Mouse (Mus musculus) mouse embryonic stem cell (cell line): ENCODE results near the gene Sp8.

Experiments
- in situ Hi-C, 2 experiments: fragments of 300-500 bp; cut with MboI; formaldehyde crosslinking; loops; 1 replicate in 1 of 2; 3 replicates in 1 of 2; pipeline ENCODE4 v1.14.3; 2019 to 2020; ENCODE audit warnings: low sequenced_read_pairs in 2 of 2, low pct_unique_long_range_greater_than_20kb in 1 of 2, mixed read lengths in 1 of 2; ENCODE audit not compliant: unreplicated experiment in 1 of 2

Sp8 gene

DNA sequence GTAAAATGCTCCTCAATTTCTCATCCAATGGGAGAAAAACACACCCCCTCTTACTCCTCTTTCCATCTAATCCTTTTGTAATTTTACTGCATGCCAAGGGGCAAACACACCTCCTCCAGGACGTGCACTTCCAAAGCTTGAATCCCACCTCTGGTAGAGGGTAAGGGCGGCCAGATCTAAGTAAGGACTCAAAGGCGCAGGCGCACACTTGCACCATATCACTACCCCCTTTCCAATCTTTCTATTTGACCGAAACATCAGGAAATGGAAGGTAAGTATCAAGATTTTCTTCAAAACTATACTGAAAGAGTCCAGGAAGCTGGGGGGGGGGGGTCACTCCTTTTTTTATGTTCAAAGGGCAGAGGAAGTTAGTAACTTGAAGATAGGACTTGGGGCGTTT is at the start of gene Sp8:
Gene Sp8 (plus strand): TSS at position 109 of the 400 bp plus-strand sequence.
- in situ Hi-C loops, result no loop called here

DNA sequence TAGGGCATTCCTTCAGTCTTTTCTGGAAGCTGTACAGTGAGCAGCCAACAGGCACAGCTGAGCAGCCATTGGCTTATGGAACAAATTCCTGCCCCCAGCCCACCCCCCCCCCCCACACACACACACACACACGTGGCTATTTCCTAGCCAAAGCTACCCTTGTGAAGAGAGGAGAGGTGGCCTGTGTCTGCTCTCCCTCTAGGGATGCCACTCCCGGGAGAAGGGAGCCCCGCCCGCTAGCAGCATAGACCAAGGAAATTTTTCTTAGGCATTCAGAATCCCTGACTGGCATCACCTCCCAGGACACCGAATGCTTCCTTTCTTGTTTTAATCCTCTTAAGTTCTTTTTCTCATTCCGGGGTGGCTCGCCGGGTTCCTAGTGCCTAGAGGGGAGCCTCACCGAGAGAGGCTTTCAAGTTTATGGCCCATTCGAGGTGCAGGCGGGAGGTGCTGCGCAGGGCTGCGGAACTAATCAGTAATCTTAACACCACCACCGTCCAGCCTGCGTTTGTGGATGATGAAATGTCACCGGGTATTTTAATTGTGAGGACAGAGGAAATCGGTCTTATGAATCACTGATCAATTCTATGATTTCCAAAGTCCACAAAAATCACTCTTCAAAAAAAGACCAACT is 34.7 kb upstream of the Sp8 start:
- in situ Hi-C loops, result no loop called here

DNA sequence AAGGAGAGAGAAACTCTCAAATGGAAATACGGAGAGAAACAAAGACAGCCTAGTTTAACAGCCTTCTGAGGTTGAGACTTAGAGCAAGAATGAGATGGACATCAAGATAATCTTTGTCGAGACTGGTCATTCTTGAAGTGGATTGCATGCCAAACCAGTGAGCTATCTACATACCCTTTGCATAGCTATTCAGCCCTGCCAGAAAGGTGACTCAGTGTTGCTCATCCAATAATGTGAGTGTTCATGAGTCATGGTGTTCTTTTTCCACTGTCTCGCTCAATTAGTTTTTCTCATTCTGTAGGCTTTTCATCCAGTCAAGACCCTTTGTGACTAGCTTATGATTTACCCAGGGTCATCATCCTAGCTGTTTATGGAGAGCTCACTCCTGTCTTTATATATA is 31.6 kb upstream of the Sp8 start:
- in situ Hi-C loops, result no loop called here

DNA sequence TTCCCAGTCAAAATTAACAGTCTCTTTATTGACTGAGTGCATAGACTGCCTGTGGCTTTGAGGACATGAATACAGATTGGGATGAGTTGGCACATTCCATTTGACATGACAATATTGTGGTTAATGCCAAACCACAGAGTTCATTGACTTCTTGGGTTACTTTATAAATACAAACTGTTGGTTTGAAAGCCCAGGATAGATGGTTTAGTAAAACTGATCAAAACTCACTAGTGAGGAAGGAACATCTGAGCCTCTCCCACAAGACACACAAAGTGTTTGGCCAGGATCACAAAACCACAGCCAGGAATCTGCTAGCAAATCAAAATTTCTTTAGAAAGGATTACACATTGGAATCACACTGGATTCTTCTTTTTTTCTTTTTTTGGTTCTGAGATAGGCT is 30.0 kb upstream of the Sp8 start:
- in situ Hi-C loops, result no loop called here

DNA sequence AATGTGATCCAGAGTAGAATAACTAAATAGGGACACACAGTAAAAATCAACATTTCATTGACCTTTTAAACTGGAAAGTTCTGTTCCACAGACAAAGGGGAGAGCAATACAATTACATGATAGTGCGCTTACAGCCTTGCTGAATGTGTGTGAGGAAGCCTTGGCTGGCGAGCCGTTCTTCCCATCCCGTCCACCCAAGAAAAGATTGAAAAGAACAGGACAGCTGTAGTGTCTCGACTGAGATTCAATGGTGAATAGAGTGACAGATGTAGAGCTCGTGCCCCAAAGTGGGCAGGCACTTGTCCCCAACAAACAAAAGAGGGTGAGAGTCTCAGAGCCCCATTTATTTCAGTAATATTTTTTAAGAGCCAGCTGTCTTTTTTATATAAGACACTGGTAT is 16.2 kb upstream of the Sp8 start:
- in situ Hi-C loops, result no loop called here

DNA sequence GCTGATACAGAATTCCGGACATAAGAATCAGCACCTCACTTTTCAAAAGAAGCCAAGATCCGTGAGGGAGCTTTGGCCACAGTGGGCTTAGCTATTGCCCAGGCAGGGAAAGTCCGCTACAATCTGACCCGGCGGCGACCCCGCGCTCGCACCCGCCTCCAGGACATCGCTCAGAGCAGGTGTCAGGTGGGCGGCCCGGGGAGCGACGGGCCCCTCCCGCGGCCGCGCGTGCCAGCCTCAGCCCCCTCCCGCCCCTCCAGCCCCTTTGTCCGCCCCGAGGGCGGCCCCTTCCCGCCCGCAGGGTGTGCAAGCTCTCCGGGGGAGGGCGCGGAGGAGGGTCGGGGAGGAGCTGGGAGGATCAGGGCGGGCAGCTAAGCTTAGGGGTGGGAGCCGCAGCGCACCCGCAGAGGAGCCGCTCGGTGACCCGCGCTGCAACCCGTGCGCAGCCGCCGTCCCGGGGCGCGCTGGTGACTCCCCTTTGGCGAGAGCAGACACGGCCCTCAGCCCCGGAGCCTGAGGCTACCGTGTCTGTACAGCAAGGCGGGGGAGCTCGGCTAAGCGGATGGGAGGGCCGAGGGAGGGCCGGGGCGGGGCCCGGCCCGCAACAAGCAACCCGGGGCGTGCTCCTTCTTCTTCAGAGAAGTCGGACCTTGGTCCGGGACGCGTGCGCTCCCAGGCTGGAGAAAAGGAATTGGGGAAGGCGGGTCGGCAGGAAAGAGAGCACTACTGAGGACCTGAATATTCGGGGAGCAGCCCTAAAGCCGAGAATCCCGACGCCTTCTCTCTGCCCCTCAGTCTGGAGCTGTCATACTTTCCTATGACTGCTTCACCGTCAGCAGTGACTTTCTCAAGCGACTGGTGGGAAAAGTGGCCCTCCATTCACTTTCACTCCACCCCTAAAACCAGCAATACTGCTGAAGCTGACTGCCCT is 9.5 kb upstream of the Sp8 start:
- in situ Hi-C loops, result no loop called here

DNA sequence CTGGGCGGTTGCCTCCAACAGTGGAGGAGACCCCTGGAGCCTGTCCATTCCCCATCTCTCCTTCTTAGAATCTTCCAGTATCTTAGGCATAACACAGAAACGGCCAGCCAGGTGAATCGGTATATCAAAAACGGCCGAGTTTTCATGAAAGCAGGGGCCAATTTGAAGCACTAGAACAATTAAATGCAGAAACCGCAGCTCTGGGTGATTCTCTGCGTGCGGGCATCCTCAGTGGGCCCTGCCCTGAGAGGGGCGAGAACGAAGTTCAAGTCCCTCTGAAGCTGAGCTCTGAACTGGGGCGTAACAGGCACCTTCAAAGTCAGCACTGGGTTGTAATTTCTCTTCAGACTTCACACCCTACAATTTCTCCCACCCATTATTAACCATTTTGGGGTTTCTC is 8.8 kb upstream of the Sp8 start:
- in situ Hi-C loops, result no loop called here

DNA sequence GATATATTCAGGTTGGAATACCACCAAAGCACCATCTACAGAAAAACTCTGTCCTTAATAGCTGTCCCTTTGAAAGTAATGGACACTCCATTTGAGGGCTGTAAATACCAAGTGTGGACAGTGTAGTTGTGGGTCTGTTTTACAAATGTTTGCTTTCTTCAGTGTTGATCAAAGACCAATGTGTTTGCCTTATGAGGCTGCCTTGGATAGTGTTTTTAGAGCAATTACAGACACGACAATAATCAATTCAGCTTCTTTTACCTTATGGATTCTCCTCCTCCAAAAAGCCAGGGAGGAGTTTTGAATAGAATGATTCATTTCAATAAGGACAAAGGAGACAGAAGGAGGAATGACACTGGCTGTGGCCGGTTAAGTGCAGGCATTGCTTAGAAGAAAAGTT is 7.9 kb upstream of the Sp8 start:
- in situ Hi-C loops, result no loop called here

DNA sequence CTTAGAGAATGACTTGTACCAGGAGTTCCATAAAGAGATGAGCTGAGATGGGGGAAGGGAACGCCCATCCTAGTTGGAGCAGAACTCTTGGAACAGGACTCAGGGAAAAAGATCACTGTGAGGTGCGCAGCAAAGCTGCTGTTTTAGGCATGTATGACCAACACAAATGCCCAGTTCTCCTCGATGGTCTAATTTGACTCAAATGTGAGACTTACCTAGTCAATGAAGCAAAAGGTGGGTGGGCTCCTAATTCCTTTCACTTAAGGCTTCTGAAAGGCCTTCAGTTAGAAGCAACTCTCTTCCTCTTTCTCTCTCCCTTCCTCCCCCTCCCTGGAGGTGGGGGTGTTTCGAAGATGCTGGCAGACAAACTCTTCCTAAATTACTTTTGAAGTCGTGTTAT is 6.7 kb upstream of the Sp8 start:
- in situ Hi-C loops, result no loop called here

DNA sequence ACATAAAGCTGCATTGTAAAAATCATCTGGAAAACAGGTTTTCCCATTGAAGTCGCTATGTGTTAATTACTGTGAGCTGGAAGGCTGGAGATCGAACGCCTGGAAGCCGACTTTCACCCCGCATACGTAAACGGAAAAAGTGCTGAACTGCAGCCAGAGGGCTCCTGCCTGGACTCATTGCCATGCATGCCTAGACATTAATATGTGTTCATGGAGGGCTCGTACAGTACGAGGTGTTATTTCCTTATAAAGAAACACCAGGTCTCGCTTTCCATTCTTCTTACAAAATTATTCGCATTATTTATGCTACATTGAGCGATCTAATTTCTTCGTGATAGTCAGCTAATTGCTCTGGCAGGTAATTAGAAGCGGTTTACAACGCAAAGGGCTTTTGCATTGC is 5.8 kb upstream of the Sp8 start:
- in situ Hi-C loops, result no loop called here

DNA sequence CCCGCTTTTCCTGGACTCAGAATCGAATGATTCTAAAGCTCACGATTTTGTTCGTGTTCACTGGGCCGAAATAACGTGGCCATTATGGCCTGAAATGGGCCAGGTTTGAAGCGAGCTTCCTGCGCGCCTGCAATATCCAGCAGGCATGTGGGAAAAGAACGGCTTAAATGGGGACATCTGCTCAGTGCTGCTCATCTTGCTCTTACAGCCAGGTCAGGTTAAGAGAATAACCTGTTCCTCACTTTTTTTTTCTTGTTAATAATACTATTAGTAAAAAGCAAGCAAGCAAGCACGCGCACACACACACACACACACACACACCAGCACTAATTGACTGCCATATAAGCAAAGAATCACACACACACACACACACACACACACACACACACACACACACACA is 5.3 kb upstream of the Sp8 start:
- in situ Hi-C loops, result no loop called here

DNA sequence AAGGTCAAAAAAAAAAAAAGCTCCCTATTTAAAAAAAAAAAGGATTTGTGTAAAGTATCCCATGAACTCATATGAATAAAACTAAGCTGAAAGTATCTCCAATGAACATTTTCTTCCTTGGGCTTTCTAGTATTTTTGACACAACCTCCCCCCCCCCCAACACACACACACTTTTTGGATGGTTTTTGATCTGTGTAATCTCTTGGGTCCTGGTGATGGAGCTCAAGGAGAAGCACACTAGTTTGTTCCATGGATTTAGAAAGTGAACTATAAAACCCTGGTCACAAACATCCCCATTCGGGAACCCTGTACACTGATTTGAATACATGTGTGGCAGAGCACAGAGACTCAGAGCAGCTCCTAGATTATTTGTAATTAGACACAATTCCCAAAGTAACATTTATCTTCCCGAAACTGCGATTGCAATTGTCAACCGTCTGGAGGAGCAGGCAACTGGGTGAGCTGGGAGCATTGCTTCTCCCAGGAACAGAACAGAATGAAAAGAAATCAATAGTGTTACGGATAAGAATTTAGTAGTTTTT is 4.7 kb upstream of the Sp8 start:
- in situ Hi-C loops, result no loop called here

DNA sequence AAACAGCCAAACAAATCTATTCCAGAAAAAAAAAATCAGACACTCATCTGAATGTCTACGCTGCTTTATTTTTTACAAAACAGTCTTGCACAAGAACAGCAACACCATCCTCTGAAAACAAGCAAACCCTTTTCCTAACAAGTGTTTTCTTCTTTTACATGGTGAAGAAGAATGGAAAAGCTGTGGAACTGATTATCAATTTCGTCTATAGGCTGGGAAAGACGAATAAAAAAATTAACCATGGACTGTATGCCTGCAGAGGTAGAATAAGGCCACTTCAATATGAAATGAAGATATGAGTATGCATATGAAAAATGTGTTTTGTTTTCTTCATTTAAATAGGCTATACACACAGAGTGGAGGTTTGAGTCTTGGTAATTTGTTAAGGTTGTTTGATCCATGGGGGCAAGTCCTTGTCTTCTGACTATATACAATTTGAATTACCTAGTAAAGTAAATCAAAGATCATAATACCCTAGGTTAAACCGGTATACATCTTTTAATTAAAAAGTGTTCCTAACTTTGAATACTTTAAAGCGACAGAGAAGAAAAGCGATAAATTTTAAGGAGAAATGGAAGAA is 4.1 kb upstream of the Sp8 start:
- in situ Hi-C loops, result no loop called here

DNA sequence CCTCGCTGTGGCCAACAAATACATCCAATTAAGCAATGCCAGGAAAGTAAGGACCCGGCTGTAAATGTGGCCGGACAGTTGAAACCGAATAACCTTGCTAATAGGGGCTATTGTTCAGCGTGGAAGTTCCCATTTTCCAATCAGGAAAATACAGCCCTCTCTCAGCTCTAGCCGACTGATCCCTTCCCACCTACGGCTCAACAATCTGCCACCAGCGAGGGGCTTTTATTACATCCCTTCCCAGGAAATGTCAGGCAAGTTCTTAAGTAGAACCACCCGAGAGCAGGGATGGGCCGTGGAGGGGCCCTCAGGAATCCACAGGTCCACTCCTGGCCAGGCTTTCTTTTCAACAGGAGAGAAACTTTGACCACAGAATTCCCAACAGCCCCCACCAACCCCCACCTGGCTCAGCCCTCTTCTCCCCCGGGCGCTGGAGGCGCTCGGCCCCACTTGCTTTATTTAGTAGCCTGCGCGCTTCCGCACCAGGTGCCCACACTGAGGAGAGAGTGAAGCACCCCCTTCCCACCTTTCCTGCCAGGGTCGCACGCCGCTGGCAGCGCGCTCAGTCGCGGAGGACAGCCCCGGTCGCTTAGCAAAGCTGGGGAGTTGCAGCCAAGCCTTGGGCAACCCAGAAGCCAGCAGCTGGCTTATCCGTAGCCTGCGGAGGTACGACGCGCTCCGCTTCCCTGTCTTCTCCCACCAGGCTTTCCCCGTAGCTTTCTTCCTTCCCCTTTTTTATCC is 3.3 kb upstream of the Sp8 start:
- in situ Hi-C loops, result no loop called here

DNA sequence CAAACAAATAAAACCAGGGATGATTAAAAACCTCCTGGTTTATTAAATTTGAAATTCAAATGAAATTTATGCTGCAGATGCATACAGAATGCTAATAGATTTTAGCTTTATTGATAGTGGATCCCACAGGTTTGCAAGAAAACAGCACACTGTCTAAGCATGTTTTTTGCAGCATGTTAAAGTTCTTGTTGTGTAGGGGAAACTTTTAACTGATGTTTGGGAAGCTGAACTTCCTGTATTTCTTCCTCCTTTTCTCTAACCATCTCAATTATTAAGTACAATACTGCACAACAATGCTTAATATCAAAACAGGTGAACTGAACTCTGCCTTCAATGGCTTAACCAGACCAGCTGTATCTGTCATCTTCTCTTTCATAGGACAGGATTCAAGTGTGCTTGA is 2.0 kb upstream of the Sp8 start:
- in situ Hi-C loops, result no loop called here

DNA sequence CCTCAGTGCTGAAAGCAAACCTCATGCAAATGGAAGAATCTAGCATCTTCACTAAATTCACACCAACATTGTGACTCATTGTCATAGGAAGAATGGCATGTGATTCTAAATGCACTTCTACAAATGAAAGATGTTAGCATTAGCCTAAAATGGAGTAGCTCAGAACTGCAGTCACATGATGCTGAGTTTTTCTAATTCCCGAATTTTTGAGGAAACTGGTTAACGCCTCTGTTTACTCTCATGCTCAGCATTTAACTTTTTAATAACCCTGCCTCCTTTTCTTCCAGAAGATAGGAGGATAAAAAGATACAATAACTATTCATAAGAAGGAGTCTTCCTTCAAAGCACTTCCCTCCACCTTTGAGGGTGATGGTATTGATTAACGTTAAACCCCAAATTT is 1.3 kb upstream of the Sp8 start:
- in situ Hi-C loops, result no loop called here

DNA sequence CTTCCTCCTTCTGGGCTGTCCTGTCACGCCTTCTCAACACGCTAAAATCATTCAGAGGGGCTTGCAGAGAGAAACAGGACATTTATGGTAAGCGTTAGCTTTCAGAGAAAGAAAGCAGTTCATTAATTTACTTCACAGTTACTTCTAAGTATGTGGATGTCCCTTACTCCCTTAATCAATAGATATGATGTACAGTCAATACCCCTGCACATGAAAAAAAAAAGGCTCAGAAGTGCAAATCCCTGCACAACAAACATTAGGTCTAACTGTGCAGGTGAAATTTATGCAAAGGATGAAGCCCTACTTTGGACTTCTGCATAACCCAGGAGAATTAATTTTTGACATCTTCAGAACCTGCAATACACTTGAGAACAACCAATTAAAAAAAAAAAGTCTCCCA is 778 bp upstream of the Sp8 start:
- in situ Hi-C loops, result no loop called here

DNA sequence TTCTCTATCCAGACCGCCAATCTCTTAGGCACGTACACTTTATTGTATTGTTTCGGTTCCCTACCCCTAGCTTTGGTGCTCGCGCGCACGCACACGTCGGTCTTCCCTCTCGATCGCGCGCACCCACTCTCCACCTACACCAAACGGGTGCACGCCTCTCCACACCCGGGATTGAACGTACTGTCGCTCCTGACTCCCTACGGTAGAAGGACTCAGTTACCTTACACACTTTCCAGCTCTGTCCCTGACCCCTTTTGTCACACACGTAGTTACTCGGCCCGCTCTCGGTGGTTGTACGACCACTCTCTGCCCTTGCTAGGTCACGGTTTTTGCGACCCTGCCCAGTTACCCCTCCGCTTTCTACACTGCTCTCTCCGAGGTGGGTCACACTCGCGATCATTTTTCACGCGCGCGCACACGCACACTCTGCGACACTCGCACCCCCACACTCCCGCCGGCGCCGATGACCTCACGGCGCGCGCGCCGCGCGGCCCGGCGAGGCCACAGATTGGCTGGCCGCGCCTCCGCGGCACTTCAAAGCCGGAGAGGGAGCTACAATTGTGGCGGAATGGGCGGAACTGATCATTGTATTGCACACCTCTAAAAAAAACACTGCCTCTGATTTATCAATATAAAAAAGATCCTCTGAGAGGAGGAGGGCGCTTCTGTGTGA is 656 bp downstream of the Sp8 start:
- in situ Hi-C loops, result no loop called here
